Mouse (Mus musculus): ENCODE measurements at regions not wholly inside any gene's neighbourhood (a gene's known extent, or its start where the extent isn't known, plus 50 kb on each side); places are given as distances from the start of the nearest gene placed in this dataset.

GRCm38 (mm10) chr13:71649031-71649430 lies 314.5 kb downstream of the Irx1 start:
- no peaks in the 10 kb centered on the region for H3K36me3 ChIP-seq
- H3K4me2 ChIP-seq = no peak overlapping the region
- H3K4me3 ChIP-seq = no peak overlapping the region
- H3K4me1 ChIP-seq (replicated peaks) = no peaks in the 10 kb centered on the region
- no peak overlapping the region for H3K27ac ChIP-seq
- no peaks in the 10 kb centered on the region for H3K27me3 ChIP-seq
- no peak overlapping the region for H3K9ac ChIP-seq
- no peaks in the 10 kb centered on the region for H3K9me3 ChIP-seq (replicated peaks)
- WGBS = 47% methylated on average over 2 of the region's 2 CpGs
- no peak for ATAC-seq (replicated peaks; ENCODE audit: insufficient number of reproducible peaks, insufficient read depth, low FRiP score, low read depth)

DNA sequence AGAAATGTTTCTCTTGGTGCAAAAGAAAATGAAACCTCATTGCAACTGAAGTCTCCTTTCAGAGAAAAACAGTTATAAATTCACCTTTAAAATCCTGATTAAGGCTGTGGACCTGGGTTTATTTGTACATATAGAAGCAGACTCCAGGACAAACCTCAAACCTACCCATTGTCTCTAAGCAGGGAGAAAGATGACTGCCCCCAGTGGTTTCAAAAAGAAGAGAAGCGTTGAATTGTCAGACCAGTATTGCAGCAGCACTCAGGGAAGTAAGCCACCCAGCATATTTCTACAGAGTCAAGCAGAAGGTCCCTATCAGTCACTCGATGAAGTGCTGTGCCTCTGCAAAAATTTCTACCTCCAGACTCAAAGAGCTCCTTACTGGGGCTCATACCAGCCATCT lies 332.1 kb downstream of the Irx1 start:
- 41% methylated on average over 2 of the region's 2 CpGs for WGBS
- Histone ChIP-seq H3K4me1 (replicated peaks) (no peaks in the 10 kb centered on the region), H3K27ac (no peak overlapping the region), H3K36me3 (no peaks in the 10 kb centered on the region), H3K9me3 (replicated peaks) (no peaks in the 10 kb centered on the region), H3K4me3 (no peak overlapping the region), H3K27me3 (no peaks in the 10 kb centered on the region), H3K4me2 (no peak overlapping the region), H3K9ac (no peak overlapping the region)
- ATAC-seq (replicated peaks; ENCODE audit: insufficient number of reproducible peaks, insufficient read depth, low FRiP score, low read depth) = no peak

DNA sequence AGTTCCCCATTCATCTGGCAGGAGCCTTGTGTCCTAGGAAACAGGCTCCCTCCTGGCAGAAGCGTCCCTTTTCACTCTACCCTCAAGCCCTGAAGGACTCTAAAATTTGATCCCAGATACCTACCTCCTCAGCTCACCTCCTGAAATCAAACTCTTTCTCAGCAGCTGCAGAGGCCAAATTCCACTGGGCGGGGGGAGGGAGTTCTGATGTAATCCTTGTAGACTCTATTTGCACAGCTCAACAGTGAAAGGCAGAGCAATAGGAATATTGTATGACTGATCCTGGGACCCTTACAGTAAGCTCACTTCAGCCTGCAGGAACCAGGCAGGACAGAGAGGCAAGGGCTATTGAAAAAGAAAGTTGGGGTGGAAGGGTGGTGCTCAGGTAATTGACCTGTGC lies 346.3 kb downstream of the Irx1 start:
- Histone ChIP-seq H3K9me3 (replicated peaks) (no peaks in the 10 kb centered on the region), H3K9ac (no peak overlapping the region), H3K27ac (no peak overlapping the region), H3K4me1 (replicated peaks) (peaks cover 10% of the 10 kb centered on the region; the same call in 1 of the 2 replicates), H3K4me2 (no peak overlapping the region), H3K27me3 (no peaks in the 10 kb centered on the region), H3K4me3 (no peak overlapping the region), H3K36me3 (no peaks in the 10 kb centered on the region)
- 18% methylated on average over 2 of the region's 2 CpGs for WGBS
- no peak for ATAC-seq (replicated peaks; ENCODE audit: insufficient number of reproducible peaks, insufficient read depth, low FRiP score, low read depth)

DNA sequence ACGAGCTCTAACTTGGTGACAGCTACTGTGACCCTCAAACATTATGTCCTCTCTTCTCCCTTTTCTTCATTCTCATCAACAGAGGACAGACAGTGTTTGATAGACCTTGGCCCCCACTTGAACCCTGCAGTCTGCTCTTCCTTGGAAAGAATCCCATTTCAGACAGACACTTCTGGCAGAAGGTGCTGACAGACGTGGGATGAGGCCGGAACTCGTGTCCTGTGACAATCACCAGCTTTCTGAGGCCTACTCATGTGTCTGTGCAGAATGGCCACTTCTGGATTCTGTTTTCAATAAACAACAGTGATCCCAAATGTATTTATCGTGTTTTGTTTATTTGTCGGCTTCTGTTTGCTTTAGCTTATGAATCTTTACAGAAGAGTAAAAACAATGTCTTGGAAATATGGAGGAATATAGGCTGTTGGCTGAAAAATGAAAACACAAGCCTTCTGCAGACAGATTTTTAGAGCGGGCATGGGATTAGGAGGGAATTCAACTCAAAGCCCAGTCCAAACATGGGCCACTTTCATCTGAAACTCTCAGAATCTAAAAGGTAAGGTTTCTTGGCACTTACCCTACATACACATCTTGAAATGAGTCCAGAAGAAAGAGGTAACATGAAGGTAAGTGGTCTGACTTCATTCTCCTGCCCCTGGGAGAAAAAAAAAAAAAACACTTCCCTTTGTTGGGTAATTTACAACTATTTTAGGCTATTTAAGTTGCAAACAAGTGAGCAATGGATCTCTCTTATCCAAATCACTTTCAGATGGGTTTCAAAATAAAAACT lies 350.9 kb downstream of the Irx1 start:
- H3K36me3 ChIP-seq = no peaks in the 10 kb centered on the region
- no peak overlapping the region for H3K4me2 ChIP-seq
- H3K4me1 ChIP-seq (replicated peaks) = peaks cover 10% of the 10 kb centered on the region; the same call in 1 of the 2 replicates
- H3K9ac ChIP-seq = no peak overlapping the region
- WGBS = 60% methylated on average over 7 of the region's 7 CpGs
- ATAC-seq (replicated peaks; ENCODE audit: insufficient number of reproducible peaks, insufficient read depth, low FRiP score, low read depth) = no peak
- H3K9me3 ChIP-seq (replicated peaks) = no peaks in the 10 kb centered on the region
- no peak overlapping the region for H3K27ac ChIP-seq
- H3K4me3 ChIP-seq = no peak overlapping the region
- no peaks in the 10 kb centered on the region for H3K27me3 ChIP-seq

DNA sequence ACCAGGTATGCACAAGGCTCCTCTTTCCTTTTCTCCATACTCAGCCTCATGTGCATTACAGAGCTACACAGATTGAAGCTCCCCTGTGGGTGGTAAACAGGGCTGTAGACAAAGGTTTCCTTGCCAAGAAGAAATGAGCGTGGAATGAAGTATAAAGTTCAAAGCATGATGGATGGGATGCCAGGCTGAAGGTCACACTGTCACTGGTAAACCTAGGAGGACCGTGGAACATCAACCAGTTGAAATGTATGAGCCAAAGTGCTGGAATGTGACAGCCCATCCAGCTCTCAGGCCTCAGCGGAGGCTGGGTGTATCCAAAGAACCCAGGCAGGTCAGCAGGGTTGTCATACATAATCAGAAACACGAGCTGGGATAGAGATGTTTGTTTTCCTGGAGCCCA lies 381.0 kb downstream of the Irx1 start:
- WGBS = 36% methylated on average over 4 of the region's 4 CpGs
- no peak overlapping the region for H3K4me3 ChIP-seq
- no peaks in the 10 kb centered on the region for H3K36me3 ChIP-seq
- H3K27ac ChIP-seq = no peak overlapping the region
- H3K9me3 ChIP-seq (replicated peaks) = no peaks in the 10 kb centered on the region
- no peak overlapping the region for H3K9ac ChIP-seq
- H3K4me1 ChIP-seq (replicated peaks) = no peaks in the 10 kb centered on the region
- H3K27me3 ChIP-seq = no peaks in the 10 kb centered on the region
- H3K4me2 ChIP-seq = no peak overlapping the region
- no peak for ATAC-seq (replicated peaks; ENCODE audit: insufficient number of reproducible peaks, insufficient read depth, low FRiP score, low read depth)

DNA sequence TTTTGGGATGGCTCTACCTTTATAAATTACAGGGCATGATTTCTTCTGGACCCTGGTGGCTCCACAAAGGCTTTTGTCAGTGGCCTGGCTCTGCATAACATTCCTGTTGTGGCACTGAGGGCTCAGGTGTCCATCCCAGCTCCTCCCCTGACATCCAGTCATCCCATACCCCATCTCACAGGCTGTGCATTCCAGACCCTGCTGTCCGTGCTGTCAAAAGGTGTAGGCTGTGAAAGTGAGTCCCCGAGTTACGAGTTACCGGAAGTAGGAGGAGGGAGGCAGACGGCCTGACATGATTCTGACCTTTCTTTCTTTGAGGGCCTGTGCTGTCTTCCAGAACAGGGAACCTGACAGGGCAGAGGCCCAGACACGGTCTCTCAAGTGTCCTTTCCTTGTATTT lies 397.6 kb downstream of the Irx1 start:
- ATAC-seq (replicated peaks; ENCODE audit: insufficient number of reproducible peaks, insufficient read depth, low FRiP score, low read depth) = no peak
- Histone ChIP-seq H3K27ac (no peak overlapping the region), H3K4me1 (replicated peaks) (no peaks in the 10 kb centered on the region), H3K9ac (no peak overlapping the region), H3K4me3 (no peak overlapping the region), H3K4me2 (no peak overlapping the region), H3K27me3 (no peaks in the 10 kb centered on the region), H3K36me3 (no peaks in the 10 kb centered on the region), H3K9me3 (replicated peaks) (no peaks in the 10 kb centered on the region)
- WGBS = 59% methylated on average over 6 of the region's 6 CpGs

DNA sequence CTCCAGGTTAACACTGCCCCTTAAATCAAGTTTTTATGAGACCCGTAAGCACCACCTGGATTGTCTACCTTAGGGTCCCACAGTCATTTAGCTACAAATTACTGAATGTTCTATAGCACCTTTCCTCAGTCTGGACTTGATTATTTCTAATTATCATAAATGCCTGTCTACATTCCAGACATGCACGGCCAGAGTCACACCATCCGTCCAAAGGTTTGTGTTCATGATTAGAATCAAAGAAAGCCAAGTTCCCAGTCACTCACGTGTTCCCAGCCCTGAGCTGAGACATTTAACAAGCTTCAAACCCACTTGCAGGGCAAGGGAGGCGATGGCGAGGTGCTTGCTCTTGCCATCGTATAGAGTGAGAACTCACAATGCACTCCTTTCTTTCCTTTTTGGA lies 398.1 kb downstream of the Irx1 start:
- H3K9ac ChIP-seq = no peak overlapping the region
- no peaks in the 10 kb centered on the region for H3K27me3 ChIP-seq
- no peak overlapping the region for H3K4me2 ChIP-seq
- no peaks in the 10 kb centered on the region for H3K9me3 ChIP-seq (replicated peaks)
- H3K4me3 ChIP-seq = no peak overlapping the region
- no peak overlapping the region for H3K27ac ChIP-seq
- no peaks in the 10 kb centered on the region for H3K36me3 ChIP-seq
- H3K4me1 ChIP-seq (replicated peaks) = no peaks in the 10 kb centered on the region
- no peak for ATAC-seq (replicated peaks; ENCODE audit: insufficient number of reproducible peaks, insufficient read depth, low FRiP score, low read depth)
- 73% methylated on average over 7 of the region's 7 CpGs for WGBS

GRCm38 (mm10) chr13:71558477-71559215 lies 404.9 kb downstream of the Irx1 start:
- WGBS = 86% methylated on average over 14 of the region's 14 CpGs

GRCm38 (mm10) chr13:71555471-71555870 lies 408.1 kb downstream of the Irx1 start:
- no peaks in the 10 kb centered on the region for H3K27me3 ChIP-seq
- no peak overlapping the region for H3K4me3 ChIP-seq
- H3K9ac ChIP-seq = no peak overlapping the region
- H3K4me1 ChIP-seq (replicated peaks) = no peaks in the 10 kb centered on the region
- no peaks in the 10 kb centered on the region for H3K36me3 ChIP-seq
- 64% methylated on average over 6 of the region's 6 CpGs for WGBS
- no peak overlapping the region for H3K4me2 ChIP-seq
- H3K9me3 ChIP-seq (replicated peaks) = no peaks in the 10 kb centered on the region
- H3K27ac ChIP-seq = no peak overlapping the region
- no peak for ATAC-seq (replicated peaks; ENCODE audit: insufficient number of reproducible peaks, insufficient read depth, low FRiP score, low read depth)

More at GRCm38 (mm10) chr13:71558477-71559215, 404.9 kb downstream of the Irx1 start:
- no peak overlapping the region for H3K27ac ChIP-seq
- H3K27me3 ChIP-seq = no peaks in the 10 kb centered on the region
- H3K9me3 ChIP-seq (replicated peaks) = no peaks in the 10 kb centered on the region
- H3K4me3 ChIP-seq = no peak overlapping the region
- H3K4me2 ChIP-seq = no peak overlapping the region
- no peaks in the 10 kb centered on the region for H3K4me1 ChIP-seq (replicated peaks)
- H3K36me3 ChIP-seq = no peaks in the 10 kb centered on the region
- no peak for ATAC-seq (replicated peaks; ENCODE audit: insufficient number of reproducible peaks, insufficient read depth, low FRiP score, low read depth)
- no peak overlapping the region for H3K9ac ChIP-seq

- H3K4me3 ChIP-seq = no peak overlapping the region
- ATAC-seq (replicated peaks; ENCODE audit: insufficient number of reproducible peaks, insufficient read depth, low FRiP score, low read depth) = no peak
- H3K4me1 ChIP-seq (replicated peaks) = no peaks in the 10 kb centered on the region
- H3K9ac ChIP-seq = no peak overlapping the region
- WGBS = 40% methylated on average over 1 of the region's 1 CpGs
- H3K36me3 ChIP-seq = no peaks in the 10 kb centered on the region
- H3K27me3 ChIP-seq = no peaks in the 10 kb centered on the region
- no peaks in the 10 kb centered on the region for H3K9me3 ChIP-seq (replicated peaks)
- H3K27ac ChIP-seq = no peak overlapping the region
- H3K4me2 ChIP-seq = no peak overlapping the region
These were observed 413.4 kb downstream of the Irx1 start for GRCm38 (mm10) chr13:71550109-71550508.

DNA sequence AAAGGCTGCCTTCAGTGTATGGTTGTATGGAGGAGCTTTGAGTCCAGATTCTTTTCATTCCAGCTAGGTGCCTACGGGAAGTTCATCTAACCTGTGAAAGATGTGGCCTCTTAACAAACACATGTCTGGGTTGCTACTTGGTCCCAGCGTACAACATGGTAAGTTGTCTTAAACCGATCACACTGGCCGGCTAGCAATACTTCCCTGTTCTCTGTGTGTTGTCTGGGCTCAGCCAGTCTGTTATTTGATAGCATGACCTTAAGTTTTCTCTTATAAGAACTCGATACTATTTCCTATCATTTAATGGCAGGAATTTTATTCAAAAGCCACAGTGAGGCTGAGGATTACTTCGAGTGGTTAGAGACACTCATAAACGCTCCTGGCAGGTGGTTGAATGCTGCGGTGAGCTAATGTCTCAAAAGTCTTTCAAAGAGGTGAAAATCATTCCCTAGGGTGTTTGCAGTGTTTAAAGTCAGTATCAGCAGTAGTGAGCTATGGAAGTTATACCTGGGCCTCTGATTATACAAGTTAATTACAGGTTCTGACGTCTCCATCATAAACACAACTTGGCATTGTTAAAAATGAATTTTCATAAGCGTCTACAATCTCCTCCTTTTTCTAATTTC lies 414.2 kb downstream of the Irx1 start:
- ATAC-seq (replicated peaks; ENCODE audit: insufficient number of reproducible peaks, insufficient read depth, low FRiP score, low read depth) = no peak
- H3K4me1 ChIP-seq (replicated peaks) = no peaks in the 10 kb centered on the region
- H3K9me3 ChIP-seq (replicated peaks) = no peaks in the 10 kb centered on the region
- no peak overlapping the region for H3K9ac ChIP-seq
- H3K4me2 ChIP-seq = no peak overlapping the region
- 77% methylated on average over 10 of the region's 10 CpGs for WGBS
- no peak overlapping the region for H3K27ac ChIP-seq
- no peaks in the 10 kb centered on the region for H3K36me3 ChIP-seq
- H3K27me3 ChIP-seq = no peaks in the 10 kb centered on the region
- no peak overlapping the region for H3K4me3 ChIP-seq
